Mouse (Mus musculus): ENCODE results near the gene Dcxr.
"Not testable (repeated sequence)": the region's sequence is repeated elsewhere in the genome, so short reads cannot be mapped to it uniquely, and the experiment has no call there.

Dcxr gene

GRCm38 (mm10) chr11:120727169-120727527 is at the start of gene Dcxr:
Dcxr (minus strand) TSS chr11:120727281.
- DNase-seq = peak; percentile 77 to 83

- DNase-seq = peak; percentile 99 to 100
Measured at GRCm38 (mm10) chr11:120775774-120776469, 48.8 kb upstream of the Dcxr start.

- DNase-seq = no peak
Measured at GRCm38 (mm10) chr11:120773463-120774190, 46.5 kb upstream of the Dcxr start.

GRCm38 (mm10) chr11:120772749-120773148 is 45.7 kb upstream of the Dcxr start:
- no peak for DNase-seq

GRCm38 (mm10) chr11:120768206-120768605 is 41.1 kb upstream of the Dcxr start:
- no peak for DNase-seq

- DNase-seq = not testable (repeated sequence)
Measured at GRCm38 (mm10) chr11:120767023-120767422, 39.9 kb upstream of the Dcxr start.

- DNase-seq = not testable (repeated sequence)
Measured at GRCm38 (mm10) chr11:120763121-120763999, 36.3 kb upstream of the Dcxr start.

GRCm38 (mm10) chr11:120762672-120763041 is 35.6 kb upstream of the Dcxr start, which contains the start of gene Hmga1b:
Hmga1b (plus strand) TSS chr11:120762794.
- DNase-seq = not testable (repeated sequence)

- no peak for DNase-seq
Measured at GRCm38 (mm10) chr11:120761811-120762671, 35.0 kb upstream of the Dcxr start.

- no peak for DNase-seq
Measured at GRCm38 (mm10) chr11:120760236-120760635, 33.2 kb upstream of the Dcxr start.

GRCm38 (mm10) chr11:120751606-120752005 is 24.5 kb upstream of the Dcxr start:
- DNase-seq = no peak

- DNase-seq = peak in 1 of 2 experiments; percentile 32
Measured at GRCm38 (mm10) chr11:120749430-120749829, 22.3 kb upstream of the Dcxr start.

GRCm38 (mm10) chr11:120747974-120748373 is 20.9 kb upstream of the Dcxr start:
- DNase-seq = no peak

GRCm38 (mm10) chr11:120744121-120744701 is 17.1 kb upstream of the Dcxr start:
- DNase-seq = no peak

- DNase-seq = no peak
Measured at GRCm38 (mm10) chr11:120740981-120741380, 13.9 kb upstream of the Dcxr start.

- no peak for DNase-seq
Measured at GRCm38 (mm10) chr11:120736424-120736823, 9.3 kb upstream of the Dcxr start.

- DNase-seq = no peak
Measured at GRCm38 (mm10) chr11:120733521-120733920, 6.4 kb upstream of the Dcxr start.

- DNase-seq = no peak
Measured at GRCm38 (mm10) chr11:120731858-120732680, 5.0 kb upstream of the Dcxr start, which contains the start of gene Cbr2. Cbr2 (minus strand) TSS chr11:120732114.

GRCm38 (mm10) chr11:120731395-120731794 is 4.3 kb upstream of the Dcxr start:
- DNase-seq = no peak

- DNase-seq = no peak
Measured at GRCm38 (mm10) chr11:120730331-120730870, 3.3 kb upstream of the Dcxr start.

All from cerebellum, postnatal 14 days (tissue).